Mouse (Mus musculus) spleen, adult 18-20 months (tissue): ENCODE results near the gene 1110002E22Rik.

Experiments
- DNase-seq, 2 experiments: peaks; one replicate each; pipeline ENCODE4 v3.0.0; 2022; ENCODE audit warnings: mixed read lengths in 2 of 2

The 1110002E22Rik gene

GRCm38 (mm10) chr3:138064732-138065645 is at the start of gene 1110002E22Rik:
1110002E22Rik (plus strand) TSS chr3:138065052.
- DNase-seq = no peak

- no peak for DNase-seq
Measured at GRCm38 (mm10) chr3:138016810-138017209, 48.0 kb upstream of the 1110002E22Rik start.

DNA sequence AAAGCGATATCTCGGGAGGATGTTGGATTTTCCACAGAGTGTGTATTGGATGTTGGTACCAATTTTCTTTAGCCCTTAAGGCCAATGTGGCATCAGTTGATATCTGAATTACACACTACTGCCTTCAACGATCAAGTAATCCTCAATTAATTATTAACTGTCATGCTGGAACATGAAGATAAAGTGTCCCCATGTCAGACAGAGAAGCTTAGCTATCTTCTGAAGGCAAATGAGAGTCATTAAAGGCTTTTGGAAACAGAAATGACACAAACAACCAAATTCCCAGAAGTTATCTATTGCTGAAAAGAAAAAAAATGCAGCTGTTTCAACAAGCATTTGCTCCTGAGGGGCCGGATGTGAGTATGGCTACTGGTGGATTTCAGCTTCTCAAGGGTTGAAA is 42.8 kb upstream of the 1110002E22Rik start:
- DNase-seq = no peak

GRCm38 (mm10) chr3:138022651-138023050 is 42.2 kb upstream of the 1110002E22Rik start:
- DNase-seq = no peak

- DNase-seq = no peak
Measured at GRCm38 (mm10) chr3:138026286-138026685, 38.6 kb upstream of the 1110002E22Rik start.

DNA sequence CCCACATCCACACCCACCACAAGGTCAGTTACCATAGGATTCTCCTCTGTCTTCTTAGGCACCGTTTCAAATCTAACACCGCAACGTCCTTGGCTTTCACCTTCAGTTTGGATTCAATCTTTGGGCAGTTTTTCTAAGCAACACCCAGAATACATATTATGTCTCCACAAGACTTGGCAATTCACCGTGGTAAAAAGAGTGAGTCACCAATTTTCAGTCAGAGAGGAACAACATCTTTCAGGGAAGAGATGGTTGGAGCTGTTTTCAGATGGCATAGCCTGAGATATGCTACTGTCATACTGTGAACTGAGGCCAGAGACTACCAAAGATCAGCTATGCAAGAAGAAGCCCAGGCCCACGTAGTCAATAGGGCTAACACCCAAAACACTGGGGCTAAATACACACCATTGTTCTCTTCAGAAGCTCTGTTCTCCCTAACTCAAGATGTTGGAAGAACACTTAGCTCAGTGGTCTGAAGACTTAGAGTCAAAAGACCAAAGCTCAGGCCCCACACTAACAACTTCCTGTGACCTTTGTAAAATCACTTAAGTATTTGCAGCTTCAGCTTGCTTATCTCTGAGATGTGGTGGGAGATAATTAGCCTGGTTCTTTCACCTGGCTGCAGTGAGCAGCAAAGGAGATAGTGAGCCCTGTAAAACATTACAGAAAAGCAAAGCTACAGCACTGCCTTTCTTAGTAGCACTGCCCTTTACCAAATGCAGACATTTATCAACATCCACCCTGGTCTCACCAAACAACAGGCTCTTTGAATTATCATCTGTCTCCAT is 37.1 kb upstream of the 1110002E22Rik start:
- DNase-seq = no peak

GRCm38 (mm10) chr3:138029351-138029750 is 35.5 kb upstream of the 1110002E22Rik start:
- DNase-seq = no peak

DNA sequence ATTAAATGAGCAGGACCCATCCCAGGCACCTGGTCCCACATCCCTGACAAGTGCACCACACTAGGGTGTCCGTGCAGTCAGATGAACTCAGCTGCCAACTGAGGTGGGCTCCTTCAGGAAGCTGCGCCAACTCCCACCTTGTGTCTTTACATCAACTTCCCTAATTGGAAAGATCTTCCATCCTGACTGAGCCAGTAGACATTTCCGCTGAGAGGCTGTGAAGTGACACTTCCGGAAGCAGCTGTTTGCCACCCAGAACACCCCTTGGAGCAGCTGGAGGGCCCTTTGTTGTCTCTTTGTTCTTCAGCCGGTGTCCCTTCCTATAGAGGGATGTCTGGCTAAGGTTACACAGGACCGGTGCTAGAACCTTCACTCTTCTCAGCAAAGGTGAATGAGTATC is 34.3 kb upstream of the 1110002E22Rik start:
- no peak for DNase-seq

DNA sequence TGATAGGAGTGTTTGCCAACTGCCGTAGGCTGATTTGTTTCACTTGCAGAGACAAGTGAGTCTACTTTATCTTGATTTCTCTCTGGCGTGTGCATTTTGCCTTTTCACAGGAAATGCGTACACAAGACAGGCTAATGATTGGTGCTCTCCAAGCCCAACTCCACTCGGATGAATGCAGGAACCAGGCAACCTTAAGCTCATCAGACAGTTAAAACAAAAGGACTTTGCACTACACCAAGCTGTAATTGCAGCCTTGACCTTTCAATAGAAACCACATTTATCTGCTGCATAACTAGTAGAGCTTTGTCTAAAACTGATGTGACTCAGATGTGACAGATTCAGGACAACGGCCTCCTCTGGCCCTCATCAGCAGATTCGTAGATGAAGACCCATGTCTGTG is 30.9 kb upstream of the 1110002E22Rik start:
- no peak for DNase-seq

- DNase-seq = no peak
Measured at GRCm38 (mm10) chr3:138040938-138041337, 23.9 kb upstream of the 1110002E22Rik start.

- no peak for DNase-seq
Measured at GRCm38 (mm10) chr3:138041591-138042301, 23.1 kb upstream of the 1110002E22Rik start.

DNA sequence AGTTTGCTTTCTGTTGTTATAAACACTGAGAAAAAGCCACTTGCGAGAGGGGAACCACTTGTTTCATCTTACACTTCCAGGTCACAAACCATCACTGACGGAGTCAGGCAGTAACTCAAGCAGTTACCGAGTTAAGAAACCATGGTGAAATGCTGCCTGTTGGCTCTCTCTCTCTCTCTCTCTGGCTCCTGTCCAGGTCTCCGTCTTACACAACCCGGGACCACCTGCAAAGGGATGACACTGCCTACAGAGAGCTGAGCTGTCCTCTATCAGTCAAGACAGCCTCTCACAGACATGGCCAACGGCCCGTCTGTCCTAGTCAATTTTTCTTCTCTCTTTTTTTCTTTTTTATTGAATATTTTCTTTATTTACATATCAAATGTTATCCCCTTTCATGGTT is 21.5 kb upstream of the 1110002E22Rik start:
- no peak for DNase-seq

DNA sequence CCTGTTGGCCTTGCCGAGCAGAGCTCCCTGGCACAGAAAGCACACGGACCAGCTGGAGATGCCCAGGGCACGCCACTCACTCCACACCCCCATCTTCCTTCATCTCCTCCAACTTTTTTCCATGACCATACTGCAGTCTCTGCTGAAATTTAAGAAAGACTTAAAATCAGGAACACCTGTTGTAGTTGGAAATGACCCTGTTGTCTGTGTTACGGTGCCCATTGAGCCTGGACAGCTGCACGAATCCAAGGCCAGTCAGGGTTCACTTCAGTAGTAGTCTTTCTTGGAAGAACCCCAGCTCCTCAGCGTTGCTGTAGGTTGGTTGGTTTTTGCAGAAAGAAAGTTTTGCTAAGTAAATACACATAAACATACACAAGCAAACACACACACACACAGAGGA is 15.3 kb upstream of the 1110002E22Rik start:
- DNase-seq = no peak

DNA sequence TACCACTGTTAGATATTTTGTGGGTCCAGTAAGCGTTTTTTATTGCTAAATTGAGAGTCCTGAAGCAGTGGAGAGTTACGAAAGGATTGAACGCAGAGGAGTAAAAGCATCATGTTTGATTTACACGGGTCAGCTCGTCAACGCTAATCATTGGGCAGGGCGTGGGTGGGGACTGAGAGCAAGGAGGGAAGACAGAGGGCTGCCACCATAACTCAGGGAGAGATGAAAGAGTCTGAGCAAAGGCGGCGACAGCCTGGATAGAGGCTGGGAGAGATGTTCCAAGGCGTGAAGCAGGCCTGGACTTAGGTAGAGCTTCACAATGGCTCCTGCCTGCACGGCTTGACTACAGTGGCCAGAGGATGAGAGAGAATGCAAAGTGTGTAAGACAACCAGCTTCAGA is 14.1 kb upstream of the 1110002E22Rik start:
- no peak for DNase-seq

- no peak for DNase-seq
Measured at GRCm38 (mm10) chr3:138051431-138051830, 13.4 kb upstream of the 1110002E22Rik start.

GRCm38 (mm10) chr3:138053969-138054368 is 10.9 kb upstream of the 1110002E22Rik start:
- no peak for DNase-seq

- DNase-seq = no peak
Measured at GRCm38 (mm10) chr3:138056976-138057375, 7.9 kb upstream of the 1110002E22Rik start.

DNA sequence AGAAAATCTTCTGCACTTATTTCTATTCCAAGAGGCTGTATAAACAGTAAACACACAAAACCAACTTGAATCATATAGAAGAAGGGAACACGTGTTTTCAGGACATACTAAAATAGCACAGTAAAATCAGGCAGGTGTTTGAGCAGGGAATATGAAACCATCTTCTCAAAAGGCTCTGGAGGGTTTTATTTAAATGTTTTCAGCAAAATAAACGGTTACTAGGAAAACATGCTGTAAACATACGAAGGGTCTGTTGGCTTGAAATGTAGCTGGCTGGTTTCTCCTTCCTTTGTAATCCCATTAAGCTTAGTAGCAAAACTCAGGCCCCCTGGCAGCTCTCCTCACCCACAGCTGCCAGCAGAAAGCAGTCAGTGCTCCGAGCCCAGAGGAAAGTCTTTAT is 6.6 kb upstream of the 1110002E22Rik start:
- no peak for DNase-seq

DNA sequence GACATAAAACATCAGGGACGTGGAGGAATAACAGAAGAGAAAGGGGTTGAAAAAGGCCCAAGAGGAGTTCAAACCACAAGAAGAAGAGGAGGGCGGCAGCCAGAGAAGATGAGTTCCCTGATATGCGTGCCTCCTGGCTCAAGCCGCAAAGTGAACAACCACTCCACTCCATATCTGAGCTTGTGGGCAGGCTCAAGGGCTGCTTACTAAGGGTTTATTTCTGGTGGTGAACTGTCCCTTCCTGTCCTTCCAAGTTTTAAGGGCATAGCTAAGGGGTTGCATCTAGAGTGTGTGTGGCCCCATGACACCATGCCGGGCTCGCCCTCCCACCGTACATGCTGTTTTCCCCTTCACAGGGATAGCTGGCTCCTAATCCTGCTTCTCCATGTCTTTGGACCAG is 4.4 kb upstream of the 1110002E22Rik start:
- no peak for DNase-seq

DNA sequence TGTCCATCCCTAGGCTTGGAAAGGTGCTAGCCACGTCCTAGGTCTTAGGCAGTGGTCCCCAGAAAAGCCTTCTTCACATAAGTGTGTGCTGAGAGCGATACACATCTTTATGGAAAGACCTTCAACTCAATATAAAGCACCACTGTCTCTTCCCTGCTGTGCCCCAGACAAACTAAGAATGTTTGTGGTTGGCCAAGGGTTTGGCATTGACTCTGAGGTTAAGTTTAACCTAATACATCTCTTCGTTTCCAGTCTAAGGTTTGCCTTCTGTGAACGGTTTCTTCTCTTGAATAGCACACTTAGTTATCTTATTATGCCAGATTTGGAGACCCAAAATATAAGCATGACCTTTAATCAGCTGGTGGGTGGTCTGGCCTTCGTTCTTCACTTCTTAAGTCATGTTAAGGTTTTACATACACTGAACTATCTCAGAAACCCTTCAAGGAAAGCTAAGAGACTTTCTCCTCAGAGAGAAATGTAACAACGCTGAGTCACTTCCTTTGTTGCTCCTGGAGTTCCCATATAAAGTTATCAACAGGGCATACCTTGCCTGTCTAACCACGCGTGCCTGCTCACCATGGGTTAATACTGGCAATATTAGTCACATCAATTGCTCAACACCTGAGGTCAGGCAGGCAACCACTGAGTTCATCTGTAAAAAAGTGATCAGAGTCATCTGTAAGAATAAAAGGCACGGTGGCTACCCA is 3.5 kb upstream of the 1110002E22Rik start:
- DNase-seq = no peak

DNA sequence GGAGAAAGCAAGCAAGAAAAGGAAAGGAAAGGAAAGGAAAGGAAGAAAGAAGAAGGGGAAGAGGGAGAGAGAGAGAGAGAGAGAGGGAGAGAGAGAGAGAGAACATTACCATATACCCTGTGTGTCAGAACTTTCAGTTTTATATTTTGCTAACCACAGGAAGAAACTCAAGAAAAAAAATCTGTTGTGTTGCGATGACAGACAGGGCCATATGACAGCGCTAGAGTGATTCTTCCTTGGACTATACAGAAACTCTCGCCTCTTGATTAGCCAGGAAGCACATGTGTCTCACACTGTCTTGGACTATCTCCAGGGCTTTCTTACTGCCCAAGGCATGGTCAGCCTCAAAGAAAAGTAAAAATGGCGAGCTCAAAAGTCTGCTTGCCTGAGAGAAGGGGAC is 2.2 kb upstream of the 1110002E22Rik start:
- no peak for DNase-seq

DNA sequence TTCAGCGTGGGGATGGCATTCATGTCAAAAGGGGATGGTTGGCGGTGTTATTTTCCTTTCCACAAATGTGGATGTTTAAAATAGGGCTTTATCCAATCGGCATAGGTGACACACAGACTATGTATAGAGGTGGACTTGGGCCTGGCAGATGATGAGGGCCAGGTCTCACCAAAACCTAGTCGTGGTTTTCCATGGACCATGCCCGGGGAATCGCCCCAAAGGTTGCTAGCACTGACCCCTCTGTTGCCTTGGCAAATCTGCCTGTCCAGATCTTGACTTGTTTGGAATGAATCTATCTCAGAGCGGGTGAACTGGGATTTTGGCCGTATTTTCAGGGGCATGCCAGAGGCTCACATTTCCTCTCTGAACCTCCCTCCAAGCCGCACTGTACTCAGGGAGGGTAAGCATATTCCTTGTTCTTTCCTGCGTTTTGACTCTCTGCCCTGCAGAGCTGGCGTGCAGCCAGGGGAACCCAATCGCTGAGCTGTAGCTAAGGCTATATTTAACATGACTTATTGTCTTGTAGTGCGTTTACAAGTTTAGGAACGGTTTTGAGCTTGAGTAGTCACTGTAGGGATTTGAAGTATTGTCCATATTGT is 1.0 kb upstream of the 1110002E22Rik start:
- no peak for DNase-seq
